Mouse (Mus musculus) gastrocnemius, adult 18-20 months (tissue): ENCODE measurements around the gene Alg14. TPM values are rescaled to one million over a fixed set of nuclear protein-coding genes. Genes with fewer than 3 reads are reported as not detected.
A peak's percentile ranks its signal among the peaks of the same experiment; 100 is the strongest.

Experiments
- DNase-seq: peaks from one replicate; pipeline ENCODE4 v3.0.0; 2021; ENCODE audit warnings: low spot score
- long read RNA-seq, 2 experiments: library from polyadenylated mRNA; stranded (forward); transcript quantifications; one replicate each; pipeline ENCODE4 v2.0.0; 2021
- total RNA-seq, 2 experiments: library from RNA; stranded (reverse); gene quantifications; 2 replicates each; pipeline ENCODE4 v1.2.3; 2021

The Alg14 gene
- total RNA-seq = 1 to 10 TPM; 6.7 to 6.9 TPM
- long read RNA-seq, experiment 1, transcript Alg14-201 (4 exons, 2,037 nt) = major isoform, 8 of 10 reads
- long read RNA-seq, experiment 1, partial matches to known transcripts = 0 of 10 reads
- long read RNA-seq, experiment 1, other reads (novel, unspliced or antisense) = 2 of 10 reads
- long read RNA-seq, experiment 2, partial matches to known transcripts = 0 of 6 reads
- long read RNA-seq, experiment 2, other reads (novel, unspliced or antisense) = 2 of 6 reads

GRCm38 (mm10) chr3:121291560-121292258, at the start of gene Alg14:
Gene Alg14 (plus strand): TSS chr3:121291773.
- peak; percentile 98 for DNase-seq

GRCm38 (mm10) chr3:121242111-121242936, 49.2 kb upstream of the Alg14 start:
- DNase-seq = no peak

GRCm38 (mm10) chr3:121242941-121243340, 48.6 kb upstream of the Alg14 start:
- DNase-seq = no peak

GRCm38 (mm10) chr3:121250048-121250447, 41.5 kb upstream of the Alg14 start:
- no peak for DNase-seq

GRCm38 (mm10) chr3:121250576-121251433, 40.8 kb upstream of the Alg14 start:
- no peak for DNase-seq

- no peak for DNase-seq
Observed at GRCm38 (mm10) chr3:121255501-121255900, 36.1 kb upstream of the Alg14 start.

- DNase-seq = peak; percentile 75
Observed at GRCm38 (mm10) chr3:121256131-121256530, 35.4 kb upstream of the Alg14 start.

- no peak for DNase-seq
Observed at GRCm38 (mm10) chr3:121257418-121257817, 34.2 kb upstream of the Alg14 start.

GRCm38 (mm10) chr3:121258521-121259478, 32.8 kb upstream of the Alg14 start:
- DNase-seq = no peak

- no peak for DNase-seq
Observed at GRCm38 (mm10) chr3:121260041-121260440, 31.5 kb upstream of the Alg14 start.

GRCm38 (mm10) chr3:121260831-121261230, 30.7 kb upstream of the Alg14 start:
- DNase-seq = no peak

- no peak for DNase-seq
Observed at GRCm38 (mm10) chr3:121261251-121261650, 30.3 kb upstream of the Alg14 start.

GRCm38 (mm10) chr3:121261939-121262520, 29.5 kb upstream of the Alg14 start:
- DNase-seq = no peak

- peak; percentile 53 for DNase-seq
Observed at GRCm38 (mm10) chr3:121262521-121263204, 28.9 kb upstream of the Alg14 start.

GRCm38 (mm10) chr3:121263205-121263548, 28.4 kb upstream of the Alg14 start:
- peak; percentile 62 for DNase-seq

GRCm38 (mm10) chr3:121264242-121264641, 27.3 kb upstream of the Alg14 start:
- DNase-seq = no peak

- DNase-seq = no peak
Observed at GRCm38 (mm10) chr3:121267283-121267682, 24.3 kb upstream of the Alg14 start.

GRCm38 (mm10) chr3:121272577-121272976, 19.0 kb upstream of the Alg14 start:
- no peak for DNase-seq

GRCm38 (mm10) chr3:121274010-121274409, 17.6 kb upstream of the Alg14 start:
- DNase-seq = no peak
